8 mouse cellular contexts compared by ENCODE assay signal in genomic region chr12:30050235-30050634, GRCm38 (mm10).
DNase-seq lines count a peak whose midpoint lies in the region; ATAC-seq and TF ChIP-seq lines count a peak whose summit lies in the region.
"Had no signal": no experiment of that assay in that cellular context is flagged by ENCODE, and none has a peak within 500 bp of the region (broad histone marks: within the 10 kb centered on the region; RNA-seq: fewer than 3 reads in every experiment).

No protein-coding gene starts in this region.

- no peak for TF ChIP-seq POLR2A in bone marrow, adult 2 months (IDR thresholded peaks at IDR 0.05; ENCODE audit: borderline replicate concordance, control insufficient read depth, low read depth, low read length)

- no peak overlapping the region for H3K9ac ChIP-seq in stomach, postnatal 0 days (ENCODE audit: low read length)

- no peaks in the 10 kb centered on the region for H3K27me3 ChIP-seq in stomach, postnatal 0 days (ENCODE audit: control insufficient read depth, insufficient read depth, low read length)

- H3K27ac ChIP-seq in bone marrow, adult 2 months (ENCODE audit: control insufficient read depth, insufficient read depth, low read depth, low read length, poor library complexity) = no peak overlapping the region
- H3K27ac ChIP-seq in stomach, postnatal 0 days (replicated peaks) = no peak overlapping the region

- no peaks in the 10 kb centered on the region for H3K9me3 ChIP-seq in stomach, postnatal 0 days (ENCODE audit: control insufficient read depth, low read length)

- 16% methylated on average over 4 of the region's 4 CpGs for WGBS in bone marrow, adult 2 months
- WGBS in stomach, postnatal 0 days = 15% methylated on average over 4 of the region's 4 CpGs

- TF ChIP-seq CTCF in bone marrow, adult 2 months (IDR thresholded peaks at IDR 0.05; ENCODE audit: control insufficient read depth, insufficient read depth, low read length) = 0 out of 2 replicates have a peak, but pooled peaks have one; percentile 15
- peak; percentile 92 for TF ChIP-seq CTCF in stomach, postnatal 0 days (IDR thresholded peaks at IDR 0.05; ENCODE audit: low read depth)

- H3K4me3 ChIP-seq in bone marrow, adult 2 months (replicated peaks; ENCODE audit: control insufficient read depth, low read depth, low read length) = no peak overlapping the region
- no peak overlapping the region for H3K4me3 ChIP-seq in stomach, postnatal 0 days (ENCODE audit: low read depth, low read length)
- H3K4me3 ChIP-seq: erythroblast, embryonic 14.5 days had no signal

- DNase-seq in ovary, postnatal 14 days (ENCODE audit: low spot score) = peak; percentile 58
- DNase-seq in ovary, postnatal 10 days (ENCODE audit: low spot score) = no peak
- peak; percentile 56 for DNase-seq in embryo, embryonic 9.5 days (ENCODE audit: extremely low spot score)
- peak; percentile 13 for DNase-seq in induced T-regulatory cell, adult 2 months (ENCODE audit: low read depth)
- peak; percentile 44 for DNase-seq in lung, postnatal 25 days (ENCODE audit: low spot score)
- peak; percentile 52 for DNase-seq in stomach, postnatal 0 days (ENCODE audit: low spot score)

- TF ChIP-seq EP300 in stomach, postnatal 0 days (optimal IDR thresholded peaks at IDR 0.05) = no peak

- H3K4me1 ChIP-seq in bone marrow, adult 2 months (ENCODE audit: control insufficient read depth, insufficient read depth, low read length) = no peaks in the 10 kb centered on the region
- no peaks in the 10 kb centered on the region for H3K4me1 ChIP-seq in stomach, postnatal 0 days (replicated peaks; ENCODE audit: control insufficient read depth, insufficient read depth)

- H3K36me3 ChIP-seq in stomach, postnatal 0 days (ENCODE audit: control insufficient read depth, insufficient read depth, low read length) = no peaks in the 10 kb centered on the region

- H3K4me2 ChIP-seq in stomach, postnatal 0 days (replicated peaks; ENCODE audit: low read depth) = no peak overlapping the region

- no peak for ATAC-seq in stomach, postnatal 0 days (ENCODE audit: low FRiP score, low TSS enrichment)
